Mouse (Mus musculus) bone marrow macrophage, adult 2 months (primary cell): ENCODE measurements around the gene Clybl. TPM values are rescaled to one million over a fixed set of nuclear protein-coding genes. Genes with fewer than 3 reads are reported as not detected.

Source experiments
- H3K27ac ChIP-seq: 2 replicates; pipeline ENCODE4 v1.5.1; 2012; ENCODE audit warnings: low read depth, low read length; ENCODE audit not compliant: insufficient read depth
- H3K4me1 ChIP-seq: 2 replicates; pipeline ENCODE4 v1.6.1; 2012; ENCODE audit warnings: low read length; ENCODE audit not compliant: control insufficient read depth, insufficient read depth
- H3K4me3 ChIP-seq: 2 replicates; pipeline ENCODE4 v1.5.1; 2012; ENCODE audit warnings: mild to moderate bottlenecking, low read length, moderate library complexity; ENCODE audit not compliant: insufficient read depth
- CTCF ChIP-seq: IDR thresholded peaks from 2 replicates; pipeline ENCODE4 v1.5.1; 2012; ENCODE audit warnings: low read depth, mild to moderate bottlenecking, low read length, moderate library complexity
- POLR2A ChIP-seq: IDR thresholded peaks from 2 replicates; pipeline ENCODE4 v1.6.1; 2012; ENCODE audit warnings: mild to moderate bottlenecking, low read depth, low read length, borderline replicate concordance
- polyA plus RNA-seq: library from polyadenylated mRNA; stranded (reverse); fragments of >200 nt; gene quantifications from 2 replicates; pipeline ENCODE4 v1.2.4, GENCODE M21; 2012; ENCODE audit not compliant: missing spikeins, insufficient read depth, insufficient read length

The Clybl gene
- polyA plus RNA-seq = 8.4 and 12.3 TPM in 2 replicates

DNA sequence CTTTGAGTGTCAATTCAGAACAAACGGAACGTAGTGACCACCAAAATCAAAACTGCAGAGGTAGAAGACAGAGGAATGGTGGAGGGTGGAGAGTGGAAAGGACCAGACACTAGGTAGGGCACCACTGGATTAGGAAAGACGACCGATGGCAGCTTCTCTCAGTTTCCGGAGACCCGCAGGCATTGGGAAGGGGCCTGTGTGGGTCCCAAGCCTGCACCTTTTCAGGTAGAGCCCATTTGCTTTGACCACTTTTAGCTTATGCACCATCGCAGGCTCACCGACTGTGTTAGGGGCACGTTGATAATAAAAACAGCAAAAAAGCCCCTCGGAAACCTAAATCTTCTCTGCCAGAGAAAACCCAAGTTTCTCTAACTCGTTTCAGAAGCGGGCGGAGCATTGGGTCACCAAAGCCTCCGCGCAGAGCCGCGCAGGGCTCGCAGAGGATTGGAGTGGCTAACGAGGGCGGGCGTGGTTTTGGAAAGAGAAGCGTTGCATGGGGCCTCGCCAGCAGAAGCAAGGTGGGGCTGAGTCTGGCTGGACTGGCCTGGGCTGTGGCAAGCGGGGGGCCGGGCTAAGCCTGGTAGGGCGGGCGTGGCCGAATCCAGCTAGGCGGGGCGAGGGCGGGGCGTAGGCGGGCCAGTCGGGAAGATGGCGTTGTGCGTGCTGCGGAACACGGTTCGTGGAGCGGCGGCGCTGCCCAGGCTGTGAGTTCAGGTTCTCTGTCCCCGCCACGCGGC lies at the start of gene Clybl:
TSS of gene Clybl (plus strand) at position 627 of the 737 bp plus-strand sequence.
- TF ChIP-seq POLR2A (no peak), CTCF (no peak)
- peak within 1 kb of the TSS; percentile 21; the same call in 1 of the 2 replicates for H3K27ac ChIP-seq
- H3K4me3 ChIP-seq = peak within 1 kb of the TSS; percentile 91
- peaks cover 6% of the 10 kb centered on the region for H3K4me1 ChIP-seq

DNA sequence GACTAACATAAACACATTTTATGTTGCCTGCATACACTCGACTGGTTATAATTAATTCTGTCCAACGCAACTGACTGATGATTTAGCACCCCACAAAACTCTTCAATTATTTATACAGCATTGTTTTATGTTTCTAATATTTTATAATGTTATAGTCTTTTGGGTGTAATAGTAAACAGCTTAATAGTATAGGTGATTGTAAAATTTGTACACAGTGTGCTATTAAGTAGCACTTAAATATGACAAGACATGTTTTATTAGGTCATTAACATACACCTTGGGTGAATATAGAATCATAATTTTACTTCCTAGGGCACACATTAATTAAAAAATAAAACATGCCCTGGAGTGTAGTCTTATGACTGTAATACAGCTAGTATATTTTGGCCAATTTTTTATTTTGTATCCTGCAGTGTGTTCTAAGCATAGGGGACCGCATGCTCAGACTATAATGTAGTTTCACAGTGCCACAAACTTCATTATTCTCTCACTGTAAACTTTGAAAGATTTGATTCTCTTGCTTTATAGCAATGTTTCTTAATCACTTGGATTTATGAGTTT lies 45.1 kb upstream of the Clybl start:
- Histone ChIP-seq H3K27ac (no peak overlapping the region), H3K4me3 (no peak overlapping the region), H3K4me1 (no peaks in the 10 kb centered on the region)
- TF ChIP-seq POLR2A = no peak
- no peak for TF ChIP-seq CTCF

DNA sequence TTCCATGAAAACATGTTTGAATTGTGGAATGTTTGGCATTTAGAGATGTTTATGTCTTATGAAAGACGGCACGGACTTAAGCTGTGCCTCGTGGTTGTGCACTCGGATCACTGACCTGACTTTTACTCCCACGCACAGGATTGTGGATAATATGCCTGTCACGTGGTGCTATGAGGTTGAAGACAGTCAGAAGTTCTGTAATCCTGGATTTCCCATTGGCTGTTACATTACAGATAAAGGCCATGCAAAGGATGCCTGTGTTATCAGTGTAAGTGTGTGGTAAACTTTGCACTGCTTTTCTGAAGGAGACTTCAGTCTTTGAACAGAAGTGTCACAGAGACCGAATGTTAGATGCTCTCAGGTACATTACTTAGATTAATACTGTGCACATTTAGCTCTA lies 44.3 kb upstream of the Clybl start:
- no peak for TF ChIP-seq CTCF
- no peak for TF ChIP-seq POLR2A

DNA sequence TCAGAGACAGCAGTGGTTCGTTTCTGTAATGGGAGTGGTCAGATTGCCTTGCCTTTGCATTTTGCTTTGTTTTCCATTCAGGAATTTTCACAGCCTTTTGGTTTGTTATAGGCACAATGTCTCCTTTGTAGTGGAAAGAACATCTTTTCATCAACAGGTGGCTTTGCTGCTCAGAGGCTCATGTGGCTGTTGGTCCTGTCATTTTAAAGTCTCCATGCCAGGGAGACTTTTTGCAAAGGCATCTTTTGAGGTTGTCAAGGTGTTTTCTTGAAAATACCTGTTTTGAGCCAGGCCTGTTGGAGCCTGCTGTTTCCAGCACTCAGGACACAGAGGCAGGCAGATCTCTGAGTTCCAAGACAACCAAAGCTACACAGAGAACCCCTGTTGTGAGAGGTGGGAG lies 41.4 kb upstream of the Clybl start:
- TF ChIP-seq CTCF = no peak
- TF ChIP-seq POLR2A = no peak
- H3K4me1 ChIP-seq = peaks cover 2% of the 10 kb centered on the region
- no peak overlapping the region for H3K4me3 ChIP-seq
- H3K27ac ChIP-seq = no peak overlapping the region

More for the DNA sequence above, 44.3 kb upstream of the Clybl start:
- Histone ChIP-seq H3K4me3 (no peak overlapping the region), H3K4me1 (no peaks in the 10 kb centered on the region), H3K27ac (no peak overlapping the region)

DNA sequence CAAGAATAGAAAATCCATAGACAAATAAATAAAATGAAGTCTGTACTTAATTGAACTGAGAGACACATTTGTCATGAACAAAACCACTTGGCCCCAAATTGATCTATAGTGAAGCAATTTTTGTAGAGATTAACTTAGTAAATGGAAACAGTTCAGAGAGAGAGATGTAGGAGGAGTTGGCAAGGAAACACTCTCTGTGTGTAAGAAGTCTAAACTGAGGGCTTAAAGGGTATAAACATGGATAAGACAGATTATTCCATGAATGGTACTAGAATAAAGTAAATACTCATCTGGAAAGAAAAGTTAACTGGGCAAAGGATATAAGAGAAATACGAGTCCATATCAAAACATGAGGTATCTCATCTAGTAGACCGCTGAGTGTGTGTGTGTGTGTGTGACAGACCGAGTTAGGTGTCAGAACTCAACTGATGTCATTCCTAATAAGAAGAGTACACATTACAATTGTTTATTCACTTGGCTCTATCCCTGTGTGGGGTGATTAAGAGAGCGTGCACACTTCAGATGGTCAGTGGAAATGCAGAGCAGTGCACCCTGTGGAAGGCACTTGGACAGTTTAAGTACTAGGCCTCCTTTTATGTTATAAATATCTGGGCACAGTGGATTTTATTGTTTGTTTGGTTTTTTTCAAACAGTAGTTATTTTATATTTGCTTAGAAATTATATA lies 37.8 kb upstream of the Clybl start:
- TF ChIP-seq POLR2A = no peak
- no peak overlapping the region for H3K27ac ChIP-seq
- no peak overlapping the region for H3K4me3 ChIP-seq
- peaks cover 4% of the 10 kb centered on the region for H3K4me1 ChIP-seq

DNA sequence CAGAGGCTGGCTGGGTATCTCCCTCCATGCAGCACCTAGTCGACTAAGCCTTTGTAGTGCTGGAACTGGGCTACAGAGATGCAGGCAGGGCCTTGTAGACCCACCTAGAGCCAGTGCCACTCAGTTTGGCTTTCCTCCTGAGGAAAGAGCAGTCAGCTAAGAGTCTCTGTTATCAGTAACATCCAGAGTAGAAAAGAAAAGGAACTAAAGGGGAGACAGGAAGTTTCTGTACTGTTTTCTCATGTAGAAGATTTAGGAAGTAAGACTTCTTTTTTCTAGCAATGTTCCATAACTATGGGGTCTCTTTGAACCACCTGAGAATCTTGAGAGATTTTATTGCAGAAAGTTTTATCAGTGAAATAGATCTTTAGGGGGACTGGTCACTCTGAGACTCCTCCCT lies 36.1 kb upstream of the Clybl start:
- TF ChIP-seq POLR2A = no peak
- TF ChIP-seq CTCF = no peak
- Histone ChIP-seq H3K27ac (no peak overlapping the region), H3K4me3 (no peak overlapping the region), H3K4me1 (peaks cover 4% of the 10 kb centered on the region)

DNA sequence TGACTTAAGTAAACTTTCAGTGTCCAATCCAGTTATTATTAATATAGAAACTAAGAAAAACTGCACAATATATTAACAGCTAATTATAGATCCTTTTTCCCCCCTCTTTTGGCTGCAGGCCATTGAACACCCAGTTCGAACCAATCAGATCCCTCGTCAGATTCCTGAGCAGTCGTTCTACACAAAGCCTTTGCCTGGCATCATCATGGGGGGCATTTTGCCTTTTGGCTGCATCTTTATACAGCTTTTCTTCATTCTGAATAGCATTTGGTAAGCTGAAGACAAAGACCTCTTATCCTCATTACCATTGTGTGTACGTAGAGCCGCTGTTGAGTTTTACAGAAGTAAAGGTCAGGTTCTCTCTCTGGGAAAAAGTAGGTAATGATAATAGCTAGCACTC lies 30.9 kb upstream of the Clybl start:
- H3K4me3 ChIP-seq = no peak overlapping the region
- TF ChIP-seq CTCF (no peak), POLR2A (no peak)
- no peaks in the 10 kb centered on the region for H3K4me1 ChIP-seq
- no peak overlapping the region for H3K27ac ChIP-seq

DNA sequence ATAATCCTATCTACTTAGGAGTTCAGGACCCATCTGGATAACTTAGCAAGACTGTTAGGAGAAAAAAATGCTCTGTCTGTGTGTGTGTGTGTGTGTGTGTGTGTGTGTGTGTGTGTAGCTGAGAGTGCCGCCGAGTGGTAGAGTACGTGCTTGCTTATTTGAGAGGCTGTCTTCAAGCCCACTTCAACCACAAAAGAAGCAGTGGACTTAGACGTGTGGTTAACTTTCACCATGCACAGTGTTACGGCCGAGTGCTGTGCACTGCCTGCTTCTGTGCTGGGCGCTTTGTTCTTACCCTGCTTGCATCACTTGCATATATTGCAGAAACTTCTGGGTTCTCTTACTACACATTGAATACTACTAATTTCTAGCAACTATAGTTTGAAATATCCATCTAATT lies 23.8 kb upstream of the Clybl start:
- no peak overlapping the region for H3K4me3 ChIP-seq
- H3K4me1 ChIP-seq = no peaks in the 10 kb centered on the region
- H3K27ac ChIP-seq = no peak overlapping the region
- TF ChIP-seq CTCF = no peak
- no peak for TF ChIP-seq POLR2A

DNA sequence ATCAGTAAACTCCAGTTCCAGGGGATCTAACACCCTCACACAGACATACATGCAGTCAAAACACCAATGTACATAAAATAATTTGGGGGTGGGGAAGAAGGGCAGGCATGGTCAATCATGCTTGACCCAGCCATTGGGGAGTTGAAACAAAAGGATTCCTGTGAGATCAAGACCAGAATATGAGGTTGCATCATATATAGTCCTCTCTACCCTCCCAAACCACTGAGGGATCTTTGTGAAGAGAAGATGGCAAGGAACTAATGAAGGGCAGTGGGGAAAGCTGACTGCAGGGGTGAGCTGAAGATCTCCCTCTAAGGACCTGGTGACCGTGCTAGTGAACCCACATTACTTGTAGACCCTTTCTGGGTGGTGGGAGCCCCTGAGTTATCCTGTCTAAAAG lies 20.6 kb upstream of the Clybl start:
- Histone ChIP-seq H3K27ac (no peak overlapping the region), H3K4me1 (no peaks in the 10 kb centered on the region), H3K4me3 (no peak overlapping the region)
- TF ChIP-seq POLR2A = no peak
- TF ChIP-seq CTCF = no peak

DNA sequence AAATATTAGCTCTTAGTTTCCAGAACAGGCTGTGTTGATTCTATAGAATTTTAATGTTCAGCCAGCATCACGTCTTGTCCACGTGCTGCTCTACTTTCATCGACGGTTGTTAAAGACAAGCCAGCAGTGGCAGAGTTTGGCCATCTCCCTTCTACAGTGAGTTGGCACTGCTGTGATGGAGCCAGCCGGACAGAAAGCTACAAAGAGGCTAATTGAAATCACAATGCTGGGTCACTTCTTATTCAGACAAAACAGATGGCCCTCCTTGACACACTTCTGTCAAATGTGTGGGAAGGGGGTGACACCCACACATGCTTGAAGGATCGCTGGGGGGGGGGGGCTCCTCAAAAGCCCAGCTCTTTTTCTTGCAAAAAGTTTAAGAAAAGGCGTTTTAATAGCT lies 12.6 kb upstream of the Clybl start:
- H3K4me3 ChIP-seq = no peak overlapping the region
- TF ChIP-seq CTCF = no peak
- no peak for TF ChIP-seq POLR2A

More for the DNA sequence above, 12.6 kb upstream of the Clybl start:
- Histone ChIP-seq H3K4me1 (no peaks in the 10 kb centered on the region), H3K27ac (no peak overlapping the region)
